Mouse (Mus musculus) heart, postnatal 10 days (tissue): ENCODE data around the gene Hist1h2bn. TPM values are rescaled to one million over a fixed set of nuclear protein-coding genes. Genes with fewer than 3 reads are reported as not detected.
A peak's percentile ranks its signal among the peaks of the same experiment; 100 is the strongest.
"Not testable (repeated sequence)": the region's sequence is repeated elsewhere in the genome, so short reads cannot be mapped to it uniquely, and the experiment has no call there.

Source experiments
- DNase-seq, 2 experiments: peaks; one replicate each; pipeline ENCODE4 v3.0.0; 2021
- intact Hi-C: fragments of 180-260 bp; cut with DNase I; formaldehyde crosslinking; loops from one replicate; pipeline ENCODE4 v1.15.1; 2025
- total RNA-seq, 2 experiments: library from RNA; stranded (reverse); gene quantifications; 2 replicates each; pipeline ENCODE4 v1.2.3; 2021

Gene Hist1h2bn
- total RNA-seq, 2 experiments from 2014 or later: 98.6 to 149 TPM

DNA sequence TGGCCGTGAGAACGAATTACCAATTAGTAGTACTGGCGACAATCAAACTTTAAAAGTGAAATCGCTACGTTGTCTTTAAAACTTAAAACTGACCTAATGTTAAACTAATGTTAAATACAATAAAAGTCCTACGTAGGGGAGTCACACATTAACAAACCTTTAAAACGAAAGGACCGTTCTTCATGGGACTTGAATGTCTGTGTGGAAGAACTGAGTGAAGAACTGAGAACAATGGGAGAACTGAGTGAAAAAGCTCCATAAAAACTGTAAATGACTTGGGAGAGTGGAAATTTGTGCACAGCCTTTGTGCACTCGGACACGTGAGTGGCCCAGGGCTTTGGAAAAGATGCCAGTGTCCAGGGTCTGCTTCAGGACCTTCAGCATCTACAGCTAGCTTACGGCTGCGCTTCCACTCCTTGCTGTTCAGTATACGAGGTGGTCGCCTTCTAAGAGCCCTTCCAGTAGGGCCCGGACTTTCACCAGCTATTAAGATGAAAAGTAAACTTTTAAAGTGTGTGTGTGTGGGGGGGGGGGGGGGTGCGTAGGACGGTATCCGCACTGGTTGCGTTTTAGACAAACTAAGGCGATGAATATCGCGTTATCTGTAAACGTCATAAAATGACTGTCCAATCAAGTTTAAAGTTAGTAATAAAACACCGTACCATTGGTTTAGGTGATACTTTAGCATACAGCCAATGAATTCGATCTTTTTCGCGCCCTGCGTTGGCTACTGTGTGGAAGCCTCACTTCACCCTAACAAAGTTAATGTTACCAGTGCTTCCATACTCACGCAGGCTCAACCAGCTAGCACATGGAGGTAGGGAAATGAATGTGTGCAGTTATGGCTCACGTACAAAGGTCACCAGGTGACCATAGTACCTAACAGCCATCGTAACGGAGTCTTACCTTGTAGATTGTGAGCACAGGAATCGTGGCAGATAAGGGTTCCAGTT lies 25.2 kb downstream of the Hist1h2bn start:
- intact Hi-C loops: loop anchor here (5.0 kb wide), 1 partner anchor 57 kb away; the partner anchor contains the start of gene Hist1h2bm
- DNase-seq: peak; percentile 80 to 84

DNA sequence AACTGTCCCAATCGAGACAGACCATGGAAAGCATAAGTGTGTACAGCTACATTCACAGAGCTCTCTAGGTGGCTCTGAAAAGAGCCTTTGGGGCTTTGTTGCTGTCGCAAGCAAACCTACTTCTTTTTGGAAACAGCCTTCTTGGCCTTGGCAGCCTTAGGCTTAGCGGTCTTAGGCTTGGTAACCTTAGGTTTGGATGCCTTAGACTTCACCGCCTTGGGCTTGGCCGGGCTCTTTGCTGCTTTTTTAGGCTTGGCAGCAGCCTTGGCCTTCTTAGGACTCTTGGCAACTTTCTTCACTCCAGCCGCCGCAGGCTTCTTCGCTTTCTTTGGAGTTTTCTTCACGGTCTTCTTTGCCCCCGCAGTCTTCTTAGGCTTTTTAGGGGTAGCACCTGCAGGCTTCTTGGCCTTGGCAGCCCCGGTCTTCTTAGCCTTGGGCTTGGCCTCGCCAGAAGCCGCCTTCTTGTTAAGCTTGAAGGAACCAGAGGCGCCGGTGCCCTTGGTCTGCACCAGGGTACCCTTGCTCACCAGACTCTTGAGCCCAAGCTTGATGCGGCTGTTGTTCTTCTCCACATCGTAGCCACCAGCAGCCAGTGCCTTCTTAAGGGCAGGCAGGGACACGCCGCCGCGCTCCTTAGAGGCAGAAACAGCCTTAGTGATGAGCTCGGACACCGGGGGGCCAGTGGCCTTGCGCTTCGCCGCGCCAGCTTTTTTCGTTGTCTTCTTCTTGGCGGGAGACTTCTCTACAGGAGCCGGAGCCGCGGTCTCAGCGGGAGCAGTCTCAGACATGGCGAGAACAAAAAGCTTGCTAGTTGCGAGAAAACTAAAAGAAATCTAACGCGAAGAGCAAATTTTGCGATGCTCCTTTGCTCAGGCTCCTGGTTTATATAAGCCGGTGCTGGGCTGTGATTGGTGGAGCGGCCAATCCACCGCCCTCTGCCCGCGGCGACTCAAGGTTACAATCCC lies 26.1 kb downstream of the Hist1h2bn start, which contains the start of gene Hist1h1b:
Gene Hist1h1b, minus strand, starts transcription at position 859 of the 965 bp plus-strand sequence.
- intact Hi-C loops: loop anchor here (2.0 to 5.0 kb wide), 2 partner anchors 27 to 58 kb away; partner anchors contain the start of genes Hist1h2ak and Hist1h2bm
- peak; percentile 75 to 76 for DNase-seq

DNA sequence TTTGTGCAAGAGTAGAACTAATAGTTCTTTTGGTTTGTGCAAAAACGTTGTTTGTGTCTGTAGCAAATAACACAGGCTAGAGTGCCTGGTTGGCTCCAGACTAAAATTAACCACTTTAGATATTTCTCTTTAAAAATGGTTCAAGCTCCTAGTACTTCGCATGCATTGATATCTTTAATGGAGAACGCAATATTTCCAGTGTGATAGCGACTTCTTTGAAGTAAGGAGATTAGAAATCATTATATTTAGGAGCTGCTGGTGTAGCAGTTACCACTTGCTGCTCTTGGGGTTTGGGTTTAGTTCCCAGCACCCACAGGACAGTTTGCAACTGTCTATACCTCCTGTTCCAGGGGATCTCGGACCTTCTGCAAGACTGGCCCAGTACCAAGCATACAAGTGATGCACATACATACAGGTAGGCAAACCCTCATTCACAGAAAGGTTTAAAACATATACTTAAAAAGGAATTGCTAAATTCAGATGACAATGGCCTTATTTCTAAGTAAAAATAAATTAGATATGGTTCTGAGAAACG lies 27.2 kb downstream of the Hist1h2bn start:
- intact Hi-C loops: loop anchor here (2.0 kb wide), 1 partner anchor 28 kb away; the partner anchor contains the start of gene Hist1h2ak
- DNase-seq: no peak

DNA sequence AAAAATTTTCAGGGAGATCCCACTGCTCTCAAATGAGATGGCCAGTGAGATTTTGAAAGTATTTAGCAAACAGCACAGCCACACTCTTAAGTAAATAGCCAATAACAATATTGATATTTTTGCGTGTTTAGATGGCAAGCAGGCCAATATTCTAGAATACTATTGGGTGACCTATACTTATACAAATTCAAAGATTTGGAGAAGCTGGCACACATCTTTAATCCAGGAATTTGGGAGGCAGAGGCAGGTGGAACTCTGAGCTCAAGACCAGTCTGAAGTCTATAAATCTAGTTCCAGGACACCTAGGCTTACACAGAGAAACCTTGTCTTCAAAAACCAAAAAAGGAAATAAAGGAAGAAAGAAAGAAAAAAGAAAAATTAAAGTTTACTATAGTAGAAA lies 27.7 kb downstream of the Hist1h2bn start:
- intact Hi-C loops: loop anchor here (2.0 kb wide), 1 partner anchor 29 kb away; the partner anchor contains the start of gene Hist1h2ak
- DNase-seq: no peak

- intact Hi-C loops: not testable (repeated sequence)
- DNase-seq: peak in 1 of 2 experiments; percentile 38
Observed at GRCm38 (mm10) chr13:21782361-21783254, 28.7 kb downstream of the Hist1h2bn start.

DNA sequence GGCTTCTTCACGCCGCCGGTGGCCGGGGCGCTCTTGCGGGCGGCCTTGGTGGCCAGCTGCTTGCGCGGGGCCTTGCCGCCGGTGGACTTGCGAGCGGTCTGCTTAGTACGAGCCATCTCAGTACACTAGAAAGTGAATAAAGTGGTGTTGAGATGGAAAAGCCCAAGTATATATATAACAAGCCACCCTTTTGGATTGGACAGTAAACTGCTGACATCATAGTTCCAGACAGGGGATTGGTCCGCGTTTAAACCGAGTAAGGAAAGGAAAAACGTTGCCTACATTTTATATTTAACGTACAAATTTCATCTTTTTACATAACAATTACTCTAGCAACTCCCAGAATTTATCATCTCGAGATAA lies 29.3 kb downstream of the Hist1h2bn start, which contains the start of gene Hist1h3i:
Gene Hist1h3i, minus strand, starts transcription at position 116 of the 363 bp plus-strand sequence.
- peak; percentile 80 to 81 for DNase-seq
- intact Hi-C loops: no loop called here

DNA sequence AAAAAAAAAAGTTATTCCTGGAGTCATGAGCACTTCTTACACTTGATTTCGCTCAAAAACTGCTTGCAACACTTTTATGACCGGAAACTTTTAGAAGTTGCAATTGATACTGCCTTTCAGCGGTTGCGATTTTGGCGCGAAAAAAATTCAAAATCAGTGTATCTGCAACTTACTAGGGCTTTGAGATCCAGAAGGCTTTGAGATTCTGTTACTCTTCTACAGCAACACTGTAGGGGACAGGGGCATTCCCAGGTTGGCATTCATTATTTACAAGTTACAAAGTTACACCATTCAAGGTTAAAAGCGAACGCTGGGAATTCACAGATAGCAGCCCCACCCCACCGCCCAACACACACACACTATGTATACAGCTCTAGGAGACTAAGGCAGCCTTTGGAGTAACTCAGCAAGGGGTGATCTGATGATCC lies 29.8 kb downstream of the Hist1h2bn start:
- intact Hi-C loops: loop anchor here (2.0 kb wide), 1 partner anchor 73 kb away; no protein-coding TSS in a partner anchor
- DNase-seq: peak; percentile 35 to 63

GRCm38 (mm10) chr13:21784311-21784710 lies 30.4 kb downstream of the Hist1h2bn start:
- intact Hi-C loops: loop anchor here (2.0 kb wide), 1 partner anchor 74 kb away; no protein-coding TSS in a partner anchor
- no peak for DNase-seq

- no peak for DNase-seq
- intact Hi-C loops: no loop called here
Observed at GRCm38 (mm10) chr13:21786189-21786898, 32.4 kb downstream of the Hist1h2bn start.

- DNase-seq: peak; percentile 96
- intact Hi-C loops: not testable (repeated sequence)
Observed at GRCm38 (mm10) chr13:21786899-21787629, 33.1 kb downstream of the Hist1h2bn start, which contains the start of the genes Hist1h2an and Hist1h2bp. Hist1h2an (minus strand) TSS chr13:21787218. Hist1h2bp (plus strand) TSS chr13:21787461.

- intact Hi-C loops: no loop called here
Observed at GRCm38 (mm10) chr13:21787760-21788593, 34.1 kb downstream of the Hist1h2bn start.

DNA sequence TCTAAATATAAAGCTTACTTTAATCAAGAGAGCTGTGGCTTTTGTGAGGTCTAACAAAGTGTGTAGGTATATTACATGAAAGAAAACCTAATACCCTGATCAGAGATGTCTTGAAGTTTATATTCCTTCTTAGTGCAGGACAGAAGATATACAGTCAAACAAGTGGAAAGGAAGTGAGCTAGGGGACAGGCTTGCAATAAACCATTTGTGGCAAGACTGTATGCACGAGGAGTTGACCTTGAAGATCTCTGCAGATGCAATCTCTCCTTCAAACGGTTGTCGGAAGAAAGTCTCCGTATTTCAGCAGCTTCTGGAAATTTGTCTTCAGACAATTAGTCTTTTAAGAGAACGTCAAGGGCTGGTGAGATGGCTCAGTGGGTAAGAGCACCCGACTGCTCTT lies 36.0 kb downstream of the Hist1h2bn start:
- intact Hi-C loops: no loop called here
- DNase-seq: no peak

More at GRCm38 (mm10) chr13:21787760-21788593, 34.1 kb downstream of the Hist1h2bn start:
- DNase-seq: peak in 1 of 2 experiments; percentile 12

GRCm38 (mm10) chr13:21790601-21791283 lies 36.8 kb downstream of the Hist1h2bn start:
- intact Hi-C loops: no loop called here
- no peak for DNase-seq

DNA sequence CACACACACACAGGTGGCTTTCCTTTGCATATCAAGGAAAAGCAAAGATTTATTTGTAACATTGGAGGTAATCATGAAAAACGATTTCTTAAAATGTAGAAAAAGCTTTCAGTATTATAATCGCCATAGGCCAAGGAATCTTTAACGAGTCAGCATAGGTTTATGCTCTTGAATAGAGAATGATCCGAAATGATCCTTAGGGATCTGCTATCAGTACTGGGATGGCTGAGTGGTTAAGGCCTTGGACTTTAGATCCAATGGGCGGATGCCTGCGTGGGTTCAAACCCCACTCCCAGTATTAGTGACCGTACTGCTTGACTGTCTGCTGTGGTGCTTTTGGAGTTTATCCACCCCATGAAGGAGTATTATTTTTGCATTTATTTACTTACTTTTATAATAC lies 41.7 kb downstream of the Hist1h2bn start:
- intact Hi-C loops: no loop called here

GRCm38 (mm10) chr13:21797163-21797562 lies 43.2 kb downstream of the Hist1h2bn start:
- intact Hi-C loops, DNase-seq: not testable (repeated sequence)

More for the DNA sequence above, 41.7 kb downstream of the Hist1h2bn start:
- no peak for DNase-seq

GRCm38 (mm10) chr13:21803058-21803457 lies 49.1 kb downstream of the Hist1h2bn start:
- intact Hi-C loops, DNase-seq: not testable (repeated sequence)
